Mouse (Mus musculus) right cerebral cortex, adult 2 months (tissue): ENCODE results near the gene Slco3a1.
A peak's percentile ranks its signal among the peaks of the same experiment; 100 is the strongest.

Experiments
- DNase-seq, 2 experiments: peaks; one replicate each; pipeline ENCODE4 v3.0.0; 2021 to 2022; ENCODE audit warnings: low spot score in 2 of 2

Slco3a1 gene

GRCm38 (mm10) chr7:74313279-74314105, 241.1 kb downstream of the Slco3a1 start:
- DNase-seq: no peak

DNA sequence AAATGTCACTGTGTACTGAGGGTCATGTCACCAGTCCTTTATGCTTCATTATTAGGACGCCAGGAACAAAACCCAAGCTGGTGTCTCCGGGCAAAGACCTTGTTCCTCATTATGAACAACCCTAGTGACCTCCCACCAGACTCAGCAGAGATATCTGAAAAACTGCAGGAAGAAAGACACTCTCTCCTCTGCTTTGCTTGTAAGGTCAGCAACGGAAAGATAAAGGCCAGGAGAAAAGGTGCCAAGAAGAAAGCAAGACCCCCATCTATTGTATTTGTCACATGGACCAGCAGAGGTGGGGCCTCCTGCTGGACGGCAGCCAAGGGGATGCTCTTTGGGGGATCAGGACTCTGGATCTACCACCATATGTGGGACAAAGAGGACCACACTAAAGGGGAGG, 243.0 kb downstream of the Slco3a1 start:
- no peak for DNase-seq

- DNase-seq: peak; percentile 14 to 41
Measured at GRCm38 (mm10) chr7:74303611-74304300, 250.8 kb downstream of the Slco3a1 start.

DNA sequence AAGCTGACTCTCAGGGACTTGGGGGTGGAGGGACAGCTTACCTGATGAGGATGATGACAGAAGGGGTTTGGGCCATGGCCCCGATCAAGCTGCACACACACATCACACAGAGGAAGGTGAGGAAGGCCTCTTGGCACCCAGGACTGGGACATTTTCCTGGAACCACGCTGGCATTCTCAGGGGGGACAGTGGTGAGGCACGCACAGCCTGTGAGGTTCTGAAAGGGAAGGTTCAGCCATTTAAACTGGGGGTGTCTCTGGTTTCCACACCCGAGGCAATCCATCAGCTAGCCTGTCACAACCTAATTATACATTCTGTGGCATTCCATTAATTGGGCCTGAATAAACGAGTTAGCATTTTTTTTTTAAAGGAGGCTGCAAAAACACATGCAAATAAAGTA, 251.5 kb downstream of the Slco3a1 start:
- DNase-seq: no peak

- DNase-seq: no peak
Measured at GRCm38 (mm10) chr7:74286531-74286930, 268.0 kb downstream of the Slco3a1 start.

- DNase-seq: no peak
Measured at GRCm38 (mm10) chr7:74280371-74280770, 274.2 kb downstream of the Slco3a1 start.

- no peak for DNase-seq
Measured at GRCm38 (mm10) chr7:74279356-74279755, 275.2 kb downstream of the Slco3a1 start.

- no peak for DNase-seq
Measured at GRCm38 (mm10) chr7:74270089-74270394, 284.5 kb downstream of the Slco3a1 start.

DNA sequence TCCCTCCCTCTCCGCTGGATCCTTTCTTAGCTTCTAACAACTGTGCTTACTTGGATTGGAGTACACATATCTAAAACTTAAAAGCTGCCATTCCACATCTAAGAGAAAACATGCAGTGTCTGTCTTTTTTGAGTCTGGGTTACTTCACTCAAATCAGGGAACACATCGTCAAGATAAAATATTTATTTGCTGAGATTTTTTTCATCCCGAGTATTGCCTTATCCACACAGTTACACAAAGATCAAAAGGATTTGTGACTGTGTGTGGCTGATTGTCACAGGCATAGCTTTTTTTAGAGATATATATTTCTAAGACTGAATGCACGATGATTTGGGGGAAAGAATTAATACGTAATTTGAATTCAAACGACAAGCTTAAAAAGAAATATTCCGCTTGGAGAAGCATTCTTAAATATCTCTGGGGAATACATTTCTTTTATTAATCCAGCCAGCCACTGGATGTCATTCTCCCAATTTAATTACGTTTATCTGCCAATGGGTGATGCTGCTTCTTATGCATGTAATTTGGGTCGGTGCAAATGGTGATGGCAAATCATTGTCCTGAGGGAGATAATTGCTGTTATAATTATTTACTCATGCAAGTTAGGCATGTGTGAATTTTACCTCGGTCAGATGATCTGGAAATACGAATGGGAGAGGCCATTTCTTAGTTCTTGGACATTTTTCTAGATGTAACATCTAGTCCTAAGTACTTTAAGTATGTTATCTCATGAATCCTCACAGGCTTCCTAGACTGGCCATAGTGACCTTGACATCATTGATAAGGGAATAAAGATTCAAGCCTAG, 285.1 kb downstream of the Slco3a1 start:
- no peak for DNase-seq

DNA sequence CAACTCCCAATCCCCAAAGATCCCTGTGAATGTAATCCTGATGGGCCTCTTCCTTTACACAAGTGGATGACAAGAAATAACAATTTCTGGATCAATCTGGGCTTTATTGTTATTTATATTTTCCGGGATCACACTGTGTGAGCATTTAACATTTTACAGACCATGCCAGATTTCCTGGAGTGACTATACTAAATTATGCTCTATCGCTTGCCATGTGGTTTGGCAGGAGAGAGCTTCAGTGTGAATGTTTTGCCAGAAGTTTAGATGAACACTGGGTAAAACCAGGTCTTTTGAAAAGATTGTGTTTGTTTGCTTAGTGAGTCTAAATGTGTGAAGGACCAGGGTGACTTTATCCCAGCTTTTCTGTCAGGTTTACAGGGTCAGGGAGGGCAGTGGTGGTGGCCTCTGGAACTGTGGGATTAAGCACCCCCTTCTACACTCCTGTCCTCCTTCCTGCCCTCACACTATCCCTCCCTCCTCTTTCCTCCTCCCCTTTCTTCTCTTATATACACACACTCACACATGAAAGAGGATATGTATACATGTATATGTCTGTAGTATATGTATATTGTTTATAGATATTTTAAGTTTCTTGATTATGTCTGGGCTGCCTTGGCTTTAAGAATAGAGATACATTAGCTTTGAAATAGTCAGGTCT, 287.9 kb downstream of the Slco3a1 start:
- DNase-seq: no peak

DNA sequence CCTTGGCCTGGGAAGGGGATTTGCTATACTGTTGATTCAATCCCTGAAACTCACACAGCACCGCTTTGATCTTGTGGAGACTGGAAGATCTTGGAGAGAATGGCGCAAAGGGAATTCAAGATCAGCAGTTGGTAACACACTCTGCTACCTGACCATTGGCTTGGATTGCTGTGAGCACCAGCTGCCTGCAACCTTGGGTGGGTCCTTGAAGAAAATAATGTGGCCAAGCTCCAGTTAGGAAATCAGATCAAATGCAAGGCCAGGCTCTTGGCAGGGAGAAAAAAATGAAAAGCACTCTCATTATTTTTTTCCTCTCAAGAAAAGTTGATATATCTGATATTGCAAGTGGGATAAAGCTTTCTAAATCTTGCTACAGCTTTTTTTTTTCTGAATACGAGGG, 298.3 kb downstream of the Slco3a1 start:
- no peak for DNase-seq

GRCm38 (mm10) chr7:74252066-74252465, 302.5 kb downstream of the Slco3a1 start:
- no peak for DNase-seq

GRCm38 (mm10) chr7:74241236-74241635, 313.3 kb downstream of the Slco3a1 start:
- no peak for DNase-seq

DNA sequence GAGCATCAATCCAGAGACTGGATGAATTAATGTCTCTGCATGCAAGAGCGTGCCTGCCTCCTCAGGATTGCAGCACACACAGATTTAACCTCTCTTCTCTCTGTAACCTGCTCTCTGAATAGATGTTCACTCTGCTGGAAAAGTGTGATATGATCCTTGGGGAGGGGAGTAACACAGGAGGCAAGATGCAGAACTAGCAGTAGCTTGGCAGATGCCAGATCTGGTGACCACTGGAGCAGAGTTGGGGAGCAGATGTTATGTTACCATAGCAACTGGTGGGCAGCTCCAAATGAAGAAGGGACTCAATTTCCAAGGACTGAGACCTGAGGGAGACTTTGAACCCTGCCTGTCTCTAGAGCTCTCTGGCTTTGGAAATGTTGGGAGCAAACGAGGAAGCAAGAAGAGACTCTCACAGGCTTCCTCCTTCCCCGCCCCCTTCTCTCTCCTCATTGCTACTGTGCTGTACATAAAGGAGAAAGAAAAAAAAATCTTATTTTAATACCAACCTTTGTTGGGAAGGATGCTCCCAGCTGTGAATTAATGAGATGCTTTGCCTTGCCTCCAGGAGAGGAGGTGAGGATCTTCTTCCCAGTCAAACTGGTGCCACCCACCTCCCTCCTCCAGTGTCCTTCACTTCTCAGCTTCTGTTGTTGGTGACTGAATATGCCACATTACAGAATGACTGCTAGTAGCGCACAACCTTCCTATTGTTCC, 314.0 kb downstream of the Slco3a1 start:
- DNase-seq: peak; percentile 5 to 10
